Mouse (Mus musculus) neural tube, embryonic 14.5 days (tissue): ENCODE results near the gene Vmn2r43. TPM values are rescaled to one million over a fixed set of nuclear protein-coding genes. Genes with fewer than 3 reads are reported as not detected.
"Not testable (repeated sequence)": the region's sequence is repeated elsewhere in the genome, so short reads cannot be mapped to it uniquely, and the experiment has no call there.

Experiments used
- ATAC-seq: fragments of 200-750 bp; cut with Nextera tagmentation; 2 replicates; pipeline ENCODE4 v1.8.0; 2017; ENCODE audit warnings: low read depth, mild to moderate bottlenecking, moderate TSS enrichment, moderate library complexity
- H3K27ac ChIP-seq: fragments of 300-500 bp; sonication (generic); 2 replicates; pipeline ENCODE4 v1.5.1; 2014; ENCODE audit warnings: low read depth, mild to moderate bottlenecking, control low read depth, low read length, moderate library complexity, mixed read lengths
- H3K27me3 ChIP-seq: fragments of 300-500 bp; sonication (generic); 2 replicates; pipeline ENCODE4 v1.6.1; 2014; ENCODE audit warnings: low read length; ENCODE audit not compliant: control insufficient read depth, insufficient read depth
- H3K36me3 ChIP-seq: fragments of 300-500 bp; sonication (generic); 2 replicates; pipeline ENCODE4 v1.6.1; 2014; ENCODE audit warnings: low read length, mixed read lengths; ENCODE audit not compliant: control insufficient read depth, insufficient read depth
- H3K4me1 ChIP-seq: fragments of 300-500 bp; sonication (generic); 2 replicates; pipeline ENCODE4 v1.6.1; 2014; ENCODE audit warnings: low read length; ENCODE audit not compliant: control insufficient read depth, insufficient read depth
- H3K4me2 ChIP-seq: fragments of 300-500 bp; sonication (generic); 2 replicates; pipeline ENCODE4 v1.6.1; 2014; ENCODE audit warnings: mild to moderate bottlenecking, low read depth, low read length, control low read depth
- H3K4me3 ChIP-seq: fragments of 300-500 bp; sonication (generic); 2 replicates; pipeline ENCODE4 v1.5.1; 2014; ENCODE audit warnings: low read depth, low read length, control low read depth, mixed read lengths
- H3K9ac ChIP-seq: fragments of 300-500 bp; sonication (generic); replicated peaks from 2 replicates; pipeline ENCODE4 v1.6.1; 2014; ENCODE audit warnings: low read depth, mild to moderate bottlenecking, control low read depth, low read length, mixed read lengths
- H3K9me3 ChIP-seq: fragments of 300-500 bp; sonication (generic); 2 replicates; pipeline ENCODE4 v1.6.1; 2016; ENCODE audit warnings: low read length; ENCODE audit not compliant: control insufficient read depth
- WGBS: fragments of 180-500 bp; shearing (Covaris S2); extraction: QIAGEN DNeasy Blood & Tissue Kit; methylation state at CpG from one replicate; pipeline ENCODE4 v1.1.7; 2014; 5-methylcytosine and 5-hydroxymethylcytosine counted together
- polyA plus RNA-seq: library from polyadenylated mRNA; unstranded; fragments of >200 nt; fragmentation: Nextera tagmentation; extraction: Ambion mirVana; gene quantifications from 2 replicates; pipeline ENCODE4 v1.2.1, GENCODE M21; 2014

The Vmn2r43 gene
- not detected in 2 replicates for polyA plus RNA-seq

DNA sequence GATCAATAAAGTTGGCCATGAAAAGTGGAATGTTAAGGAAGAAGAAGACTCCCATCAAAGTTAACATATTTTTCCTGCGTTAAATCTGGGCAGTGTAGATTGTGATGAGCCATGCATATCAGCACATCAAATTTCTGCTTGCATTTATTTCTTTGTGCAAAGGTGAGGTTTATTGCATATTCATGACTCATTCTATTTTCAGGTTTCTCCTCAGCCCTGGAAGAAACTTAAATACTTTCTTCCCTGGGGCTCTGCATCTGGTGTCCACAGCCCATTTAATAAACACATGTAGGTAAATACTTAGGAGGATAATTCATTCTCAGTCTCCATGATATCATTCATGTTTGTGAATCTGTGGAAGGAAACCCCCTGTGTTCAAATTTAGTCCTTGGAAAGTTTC is at the start of gene Vmn2r43:
Vmn2r43 (minus strand) TSS at position 101 of the 400 bp plus-strand sequence.
- H3K9ac ChIP-seq, H3K4me3 ChIP-seq, H3K27ac ChIP-seq, H3K4me2 ChIP-seq, H3K9me3 ChIP-seq, ATAC-seq, H3K36me3 ChIP-seq, H3K4me1 ChIP-seq, H3K27me3 ChIP-seq: not testable (repeated sequence)
- WGBS, result no CpG with 5 or more reads among the region's 1 CpGs

DNA sequence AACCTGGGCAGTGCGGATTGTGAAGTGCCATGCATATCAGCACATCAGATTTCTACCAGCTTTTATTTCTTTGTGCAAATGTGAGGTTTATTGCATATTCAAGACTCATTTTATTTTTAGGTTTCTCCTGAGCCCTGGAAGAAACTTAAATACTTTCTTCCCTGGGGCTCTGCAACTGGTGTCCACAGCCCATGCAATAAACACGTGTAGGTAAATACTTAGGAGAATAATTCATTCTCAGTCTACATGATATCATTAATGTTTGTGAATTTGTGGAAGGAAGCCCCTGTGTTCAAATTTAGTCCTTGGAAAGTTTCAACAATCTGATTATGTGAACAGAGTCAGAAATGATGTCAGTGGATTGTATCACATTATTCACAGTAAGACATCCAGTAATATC is 60.2 kb downstream of the Vmn2r43 start, which contains the start of gene Vmn2r42:
Vmn2r42 (minus strand) TSS at position 101 of the 400 bp plus-strand sequence.
- H3K9ac ChIP-seq, H3K27me3 ChIP-seq, H3K27ac ChIP-seq, H3K4me1 ChIP-seq, H3K36me3 ChIP-seq, H3K9me3 ChIP-seq, H3K4me2 ChIP-seq, ATAC-seq, H3K4me3 ChIP-seq: not testable (repeated sequence)
- WGBS, result no CpG with 5 or more reads among the region's 2 CpGs

Other genes with a start within 250 kb of the Vmn2r43 start
- not detected in 2 replicates for gene Vmn2r41, start 98.9 kb downstream of the Vmn2r43 start, polyA plus RNA-seq
- gene Vmn2r42, start 60.3 kb downstream of the Vmn2r43 start, polyA plus RNA-seq, result not detected in 2 replicates
- not detected in 2 replicates for gene Vmn2r44, start 122.7 kb upstream of the Vmn2r43 start, polyA plus RNA-seq
- not detected in 2 replicates for gene Vmn2r45, start 228.5 kb upstream of the Vmn2r43 start, polyA plus RNA-seq